Mouse (Mus musculus): ENCODE measurements around the gene Shox2.

Gene Shox2

GRCm38 (mm10) chr3:66959972-66960371, 21.6 kb downstream of the Shox2 start:
- no peak for DNase-seq (ENCODE audit: low spot score)

GRCm38 (mm10) chr3:66955126-66955525, 26.4 kb downstream of the Shox2 start:
- DNase-seq (ENCODE audit: low spot score), result no peak

GRCm38 (mm10) chr3:66939675-66940074, 41.9 kb downstream of the Shox2 start:
- no peak for DNase-seq (ENCODE audit: low spot score)

GRCm38 (mm10) chr3:66922436-66922835, 59.1 kb downstream of the Shox2 start:
- DNase-seq (ENCODE audit: low spot score), result no peak

All from left cerebral cortex, adult 11 months (tissue).